Mouse (Mus musculus) retina, postnatal 7 days (tissue): ENCODE data around the gene Tns3.
A peak's percentile ranks its signal among the peaks of the same experiment; 100 is the strongest.

ENCODE experiments used
- DNase-seq: peaks from one replicate; pipeline ENCODE4 v3.0.0-alpha.2; 2012; ENCODE audit warnings: low read depth, low spot score

The Tns3 gene

DNA sequence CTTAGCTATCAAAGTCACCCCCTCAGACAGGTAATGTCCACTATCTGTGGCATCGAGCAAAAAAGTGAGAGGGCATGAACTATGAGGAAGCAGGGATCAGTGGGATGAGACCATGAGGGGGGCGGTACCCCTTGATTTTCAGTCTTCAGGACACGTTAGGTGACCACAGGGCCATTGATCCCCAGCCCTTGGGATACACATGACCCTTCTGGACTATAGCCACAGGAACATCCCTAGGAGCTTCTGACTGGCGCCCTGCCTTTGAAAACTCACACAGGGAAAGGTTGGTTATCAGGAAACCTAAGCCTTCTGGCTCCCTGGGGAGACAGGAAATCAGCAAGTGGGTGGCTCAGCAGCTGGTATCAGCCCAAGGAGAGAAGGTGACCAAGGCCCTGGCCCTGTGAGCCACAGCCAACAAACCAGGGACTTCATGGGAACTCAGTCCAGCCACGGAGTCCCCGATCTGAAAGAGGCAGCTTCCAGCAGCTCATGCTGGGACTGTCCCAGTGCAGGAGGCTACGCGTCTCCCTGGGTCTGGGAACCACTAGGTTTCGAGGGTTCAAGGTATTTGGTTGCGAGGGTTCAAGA lies 12.8 kb downstream of the Tns3 start:
- no peak for DNase-seq

DNA sequence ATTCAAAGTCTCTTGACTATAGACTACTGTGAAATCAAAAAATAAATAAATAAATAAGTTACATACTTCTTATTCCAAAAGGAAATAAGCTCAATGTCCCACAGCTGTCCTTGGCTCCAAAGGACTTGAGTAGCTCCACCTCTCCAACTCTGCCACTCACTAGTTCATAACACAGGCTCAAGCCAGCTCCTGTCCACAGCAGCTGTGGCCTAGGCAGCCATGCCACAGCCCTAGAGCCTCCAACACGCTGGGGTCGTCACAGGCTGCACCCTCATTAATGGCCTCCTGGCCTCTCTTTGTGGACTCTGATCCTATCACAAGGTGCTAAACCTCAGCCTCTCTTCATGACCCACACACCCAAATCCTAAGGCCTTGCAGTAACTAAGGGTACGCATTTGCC lies 18.7 kb downstream of the Tns3 start:
- DNase-seq = no peak

DNA sequence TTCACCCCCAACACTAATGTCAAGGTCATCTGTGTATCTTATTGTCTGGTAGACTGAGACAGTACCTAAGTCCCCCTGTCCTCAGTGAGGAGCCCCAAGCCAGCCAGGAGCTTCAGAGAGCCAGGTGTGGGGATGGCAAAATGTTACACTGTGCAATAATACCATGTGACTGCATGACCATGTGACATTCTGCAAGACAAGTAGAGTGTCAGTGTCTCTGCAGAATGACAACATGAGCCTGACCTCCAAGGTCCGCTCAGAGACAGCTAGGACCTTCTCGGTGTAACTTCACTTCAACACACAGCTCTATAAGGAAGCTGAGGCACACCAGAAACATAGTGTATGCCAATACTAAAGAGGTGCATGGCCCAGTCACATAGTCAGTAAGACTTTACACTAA lies 20.1 kb downstream of the Tns3 start:
- no peak for DNase-seq

DNA sequence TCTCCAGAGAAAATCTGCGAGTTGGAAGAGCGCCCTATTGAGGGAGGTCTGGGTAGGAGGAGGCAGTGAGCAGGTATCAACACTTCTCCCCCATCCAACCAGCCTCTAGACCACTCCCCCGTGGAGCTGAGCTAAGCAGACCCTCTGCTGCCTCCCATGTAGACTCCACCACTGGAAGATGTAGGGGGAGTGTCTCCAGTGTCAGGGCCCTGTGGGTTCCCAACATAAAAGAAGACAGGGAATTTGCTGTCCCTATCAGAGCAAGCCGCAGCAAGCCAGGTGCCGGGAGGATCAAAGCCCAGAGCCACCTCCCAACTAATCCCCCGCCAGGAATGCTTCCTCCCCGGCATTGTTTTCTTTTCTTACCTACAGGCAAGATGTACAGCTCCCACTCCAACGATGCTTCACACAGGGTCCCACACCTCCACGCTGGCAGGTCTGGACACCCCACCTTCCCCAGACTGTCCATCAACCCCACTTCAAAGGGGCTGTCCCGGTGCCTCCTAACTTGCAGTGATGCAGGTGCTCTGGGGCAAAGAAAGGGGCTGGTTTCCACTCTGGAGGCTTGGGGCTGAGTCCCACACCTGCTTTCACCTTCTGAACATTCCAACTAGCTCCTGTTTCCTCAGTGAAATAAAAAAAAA lies 22.6 kb downstream of the Tns3 start:
- DNase-seq = no peak

DNA sequence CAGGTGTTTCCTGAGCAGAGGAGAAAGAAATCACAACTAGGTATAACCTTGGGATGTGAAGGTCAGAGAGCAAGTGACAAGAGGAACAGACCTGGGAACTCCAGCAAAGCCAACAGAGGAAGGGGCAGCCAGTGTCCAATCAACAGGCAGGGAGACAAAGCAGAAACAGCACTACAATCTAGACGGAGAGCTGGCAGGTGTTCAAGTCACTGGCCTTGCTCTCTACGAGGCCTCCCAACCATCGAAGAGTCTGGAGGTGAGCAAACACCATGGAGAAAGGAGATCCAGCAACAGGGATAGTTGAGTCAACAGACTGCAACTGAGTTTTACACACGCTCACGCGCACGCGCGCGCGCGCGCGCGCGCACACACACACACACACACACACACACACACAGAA lies 24.6 kb downstream of the Tns3 start:
- DNase-seq = no peak

DNA sequence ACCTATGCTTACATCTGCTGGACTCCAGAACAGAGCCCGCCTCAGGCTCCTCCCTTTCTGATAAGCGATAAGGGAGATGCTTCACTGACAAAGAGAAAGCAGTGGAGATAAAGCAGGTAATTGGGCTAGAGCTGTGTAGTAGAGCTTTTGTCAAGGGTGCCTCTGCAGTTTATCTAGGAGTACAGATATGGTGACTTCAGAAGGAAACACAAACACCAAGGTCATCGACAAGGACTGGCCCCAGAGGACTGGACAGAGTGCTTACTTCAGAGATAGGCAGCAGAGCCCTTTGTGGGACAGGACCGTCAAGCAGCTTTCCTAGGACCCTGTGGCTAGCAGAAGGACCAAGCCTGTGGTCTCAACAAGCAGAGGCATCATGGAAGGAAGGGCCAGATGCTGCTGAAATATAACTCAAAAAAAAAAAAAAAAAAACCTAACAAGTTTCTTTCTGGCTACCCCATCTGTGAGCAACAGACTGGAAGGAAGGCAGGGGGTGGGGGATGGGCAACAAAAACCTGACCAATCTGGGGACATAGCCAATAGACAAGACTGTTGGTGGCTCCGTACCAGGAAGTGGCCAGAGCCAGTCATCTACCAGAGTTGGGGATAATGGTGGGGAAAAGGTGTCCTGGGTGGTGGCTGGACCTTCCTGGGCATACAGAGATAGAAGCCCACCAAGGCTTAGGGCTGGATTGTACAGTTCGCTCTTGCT lies 25.2 kb downstream of the Tns3 start:
- no peak for DNase-seq

DNA sequence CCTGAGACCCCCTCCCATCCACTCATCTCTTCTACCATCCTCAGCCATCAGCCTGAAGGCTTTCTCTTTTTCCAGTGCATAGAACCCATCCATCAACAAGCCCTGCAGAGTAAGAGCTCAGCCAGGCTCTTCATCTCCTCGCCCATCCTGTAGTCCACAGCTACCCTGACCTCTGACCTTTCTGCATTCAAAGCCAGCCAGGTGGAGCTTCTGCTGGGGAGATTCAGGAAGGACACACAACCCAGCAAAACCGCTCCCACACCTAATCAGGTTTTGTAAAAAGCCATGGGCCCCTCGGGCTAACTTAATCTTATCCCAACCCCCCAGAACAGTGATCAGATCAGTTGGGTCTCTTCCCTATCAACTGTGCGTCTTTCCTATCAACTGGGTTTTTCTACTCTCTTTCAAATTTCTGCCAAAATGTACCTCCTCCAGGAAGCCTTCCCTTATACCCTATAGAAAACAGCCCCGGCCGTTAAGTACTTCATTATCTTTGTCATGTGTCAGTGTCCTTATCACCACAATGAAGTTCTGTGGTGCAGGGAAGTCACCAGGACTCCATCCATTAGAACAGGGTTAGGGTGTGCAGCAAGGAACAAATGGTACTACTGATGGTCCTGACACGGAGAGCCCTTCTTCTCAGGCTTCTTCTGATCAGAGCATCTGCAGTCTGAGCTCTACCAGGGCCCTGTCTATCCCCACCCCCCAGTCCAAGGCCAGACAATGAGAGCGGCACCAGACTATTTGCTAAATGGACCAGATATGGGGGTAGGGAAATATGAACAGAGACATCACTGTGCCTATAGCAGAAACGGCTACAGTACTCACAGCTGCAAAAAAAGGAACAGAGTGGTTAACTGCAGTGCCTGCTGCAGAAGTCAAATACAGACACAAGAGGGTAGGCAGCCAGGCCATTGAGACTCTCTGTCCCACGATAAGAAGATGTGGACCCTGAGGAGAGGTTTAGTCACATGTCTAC lies 26.6 kb downstream of the Tns3 start:
- DNase-seq = no peak

DNA sequence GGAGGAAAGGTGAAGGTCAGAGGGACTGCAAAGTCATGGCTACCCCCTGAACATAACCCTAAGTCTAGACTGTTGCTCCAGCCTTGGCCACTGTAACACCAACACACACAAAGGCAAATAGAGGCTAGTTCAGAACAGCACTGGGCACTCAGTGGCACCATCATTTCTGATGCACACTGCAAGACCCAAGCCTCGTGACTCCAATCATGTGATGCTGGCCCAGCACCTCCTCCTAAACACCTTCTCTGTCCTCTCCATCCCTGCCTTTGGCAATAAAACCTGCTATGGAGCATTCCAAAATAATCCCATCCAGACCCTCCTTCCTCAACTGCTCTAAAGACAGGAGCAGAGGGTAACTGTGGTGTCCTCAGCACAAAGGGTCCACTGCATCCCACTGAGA lies 27.7 kb downstream of the Tns3 start:
- no peak for DNase-seq

DNA sequence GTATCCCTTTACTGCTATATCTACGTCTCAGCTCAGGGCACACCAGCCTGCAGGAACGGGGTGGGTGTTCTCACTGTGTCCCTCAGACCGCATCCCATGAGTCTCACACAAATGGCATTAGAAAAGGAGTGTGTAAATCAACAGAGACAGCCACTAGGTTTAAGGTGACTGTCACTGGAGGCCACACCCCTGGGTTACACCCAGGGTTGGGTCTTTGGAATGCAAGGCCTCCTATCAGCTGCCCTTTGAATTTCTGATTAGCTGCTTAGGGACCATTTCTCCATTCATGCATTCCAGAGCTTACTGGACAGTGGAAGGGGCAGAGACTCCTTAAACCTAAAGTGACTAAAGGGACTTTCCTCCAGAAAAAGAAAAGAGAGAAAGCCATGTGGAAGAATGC lies 28.6 kb downstream of the Tns3 start:
- DNase-seq = no peak

DNA sequence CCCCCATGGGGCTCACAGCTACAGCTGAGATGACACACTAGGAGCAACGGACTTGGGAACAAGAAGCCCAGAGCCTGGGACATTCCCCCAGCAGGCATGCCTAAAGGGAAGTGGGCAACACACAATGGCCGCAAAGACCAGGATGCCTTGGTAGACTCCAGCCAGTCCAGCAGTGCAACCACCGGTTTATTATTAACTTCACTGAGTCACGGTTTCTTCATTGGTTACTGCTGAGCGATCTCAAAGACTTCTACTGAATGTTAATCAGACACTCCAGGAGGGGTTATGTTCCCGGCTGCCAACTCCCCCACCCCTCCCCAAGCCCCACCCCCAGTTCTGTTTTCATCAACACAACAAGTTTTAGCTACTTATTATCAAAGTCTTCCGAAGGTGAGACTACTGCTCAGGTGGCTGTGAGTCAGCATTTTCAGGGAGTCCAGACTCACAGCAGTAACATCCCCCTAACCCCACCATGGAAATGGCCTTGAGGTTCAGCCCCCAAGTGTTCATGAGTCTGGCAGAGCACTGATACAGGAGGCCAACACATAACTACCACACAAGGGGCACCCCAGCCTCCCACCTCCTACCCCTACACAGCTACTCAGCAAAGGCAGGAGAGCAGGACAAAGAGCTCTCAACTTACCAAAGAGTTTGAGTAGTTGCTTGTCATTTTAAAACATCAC lies 29.5 kb downstream of the Tns3 start:
- DNase-seq = no peak

DNA sequence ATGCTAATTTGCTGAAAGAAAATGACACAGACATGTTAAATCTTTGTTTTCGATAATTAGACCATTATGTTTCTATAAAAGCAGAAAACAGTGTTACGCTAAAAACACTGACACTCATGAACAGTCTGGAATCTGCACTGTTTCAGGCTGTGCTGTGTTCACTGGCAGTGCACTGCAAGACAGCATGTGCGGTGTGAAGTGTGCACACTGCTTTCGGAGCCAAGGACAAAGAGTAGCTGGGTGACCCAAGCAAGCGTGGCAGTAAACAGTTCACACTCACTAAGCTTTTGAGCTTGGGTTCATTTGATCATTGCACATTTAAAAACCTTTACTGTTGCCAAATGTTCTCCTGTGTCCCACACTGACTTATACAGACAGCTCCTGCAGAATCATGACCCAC lies 32.2 kb downstream of the Tns3 start:
- DNase-seq = no peak

DNA sequence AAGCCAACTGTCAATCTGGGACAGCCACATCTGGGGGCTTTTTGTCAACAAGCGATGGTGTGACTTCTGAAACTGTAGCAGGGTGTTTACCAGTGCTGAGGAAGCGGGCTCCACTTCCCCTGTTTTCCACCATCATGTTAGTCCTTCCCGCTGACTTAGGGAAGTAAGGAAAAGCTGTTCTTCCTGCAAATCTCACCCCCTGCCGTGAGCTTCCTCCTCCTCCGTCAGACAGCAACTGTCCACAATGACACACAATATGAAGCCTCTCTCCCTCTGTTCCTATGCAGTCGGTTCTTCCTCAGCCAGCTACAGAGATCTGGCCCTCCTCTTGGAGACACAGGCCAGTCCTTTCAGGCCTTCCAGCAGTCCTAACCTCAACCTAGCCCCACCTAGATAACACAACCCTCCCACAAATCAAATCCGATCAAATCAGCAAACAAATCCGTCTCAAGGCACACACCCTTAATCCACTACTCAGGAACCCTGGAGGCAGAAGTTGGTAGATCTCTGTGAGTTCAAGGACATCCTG lies 34.4 kb downstream of the Tns3 start:
- no peak for DNase-seq

DNA sequence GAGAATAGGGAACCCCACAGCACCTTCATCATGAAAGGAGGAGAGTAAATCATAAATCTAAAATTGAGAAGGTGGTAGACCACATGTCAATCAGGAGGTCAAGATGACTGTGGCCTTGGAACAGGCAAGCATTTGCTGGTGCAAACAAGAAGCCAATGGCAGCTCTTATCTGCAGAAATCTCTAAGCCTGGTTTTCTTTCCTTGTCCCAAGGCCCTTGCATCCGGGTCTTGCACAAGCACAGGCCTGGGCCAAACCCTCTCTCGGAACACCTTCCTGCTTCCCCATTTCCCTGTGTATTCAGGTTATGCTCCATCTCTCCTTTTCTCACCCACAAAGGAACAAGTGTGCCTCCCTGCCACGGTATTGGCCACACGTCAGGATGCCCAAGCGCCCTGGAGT lies 35.0 kb downstream of the Tns3 start:
- DNase-seq = no peak

DNA sequence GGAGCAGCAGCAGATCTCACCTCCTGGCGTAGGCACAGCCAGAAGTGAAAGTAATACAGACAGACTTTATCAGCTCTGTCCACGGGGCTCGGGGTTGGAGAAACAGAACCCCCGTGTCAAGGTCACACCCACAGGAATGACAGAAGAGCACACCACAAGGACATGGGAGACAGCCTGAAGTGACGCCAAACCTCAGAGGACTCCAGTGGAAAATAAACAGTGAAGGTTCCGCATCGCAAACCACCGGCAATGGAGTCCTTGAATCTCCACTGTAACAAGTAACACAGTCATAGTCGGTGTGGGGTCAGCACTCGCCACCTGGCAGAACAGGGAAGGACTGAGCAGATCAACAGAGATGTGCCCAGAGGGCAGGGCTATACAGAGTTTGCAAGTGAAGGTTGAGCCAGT lies 35.5 kb downstream of the Tns3 start:
- no peak for DNase-seq

DNA sequence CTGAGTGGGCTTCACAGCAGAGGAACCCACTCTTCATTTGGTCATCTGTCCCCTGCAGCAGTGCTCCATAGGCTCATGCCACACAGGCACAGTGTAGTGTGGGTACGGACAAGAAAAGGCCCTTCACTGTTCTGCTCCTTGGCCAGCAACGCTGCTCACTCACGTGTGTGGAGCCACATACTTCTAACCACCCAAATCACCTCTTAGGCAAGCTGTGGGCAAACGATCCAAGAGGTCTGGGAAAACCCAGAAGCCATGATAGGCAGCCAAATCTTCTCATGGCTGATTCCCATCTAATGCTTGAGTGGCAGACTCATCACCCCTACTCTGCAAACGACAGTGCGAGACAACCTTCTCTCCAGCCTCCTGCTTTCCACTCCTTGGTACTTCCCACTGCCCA lies 37.2 kb downstream of the Tns3 start:
- no peak for DNase-seq

DNA sequence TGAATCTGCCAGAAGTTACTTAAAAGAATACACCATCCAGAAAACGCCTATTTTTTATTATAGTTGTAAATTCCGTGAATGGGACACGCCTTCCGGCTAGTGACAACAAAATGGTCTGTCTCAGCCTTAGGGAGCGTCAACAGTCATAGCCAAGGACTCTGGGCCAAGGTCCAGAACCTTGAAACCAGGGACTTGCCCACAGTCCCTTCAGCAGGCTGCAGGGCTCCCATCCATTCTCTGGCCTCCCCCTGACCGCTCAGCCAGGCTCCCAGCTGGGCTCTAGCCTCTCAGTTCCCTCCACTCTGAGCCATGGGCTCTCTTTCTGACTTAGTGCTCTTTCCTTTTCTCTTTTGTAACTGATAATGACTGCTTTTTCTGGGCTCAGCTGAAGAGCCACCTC lies 37.6 kb downstream of the Tns3 start:
- DNase-seq = no peak

DNA sequence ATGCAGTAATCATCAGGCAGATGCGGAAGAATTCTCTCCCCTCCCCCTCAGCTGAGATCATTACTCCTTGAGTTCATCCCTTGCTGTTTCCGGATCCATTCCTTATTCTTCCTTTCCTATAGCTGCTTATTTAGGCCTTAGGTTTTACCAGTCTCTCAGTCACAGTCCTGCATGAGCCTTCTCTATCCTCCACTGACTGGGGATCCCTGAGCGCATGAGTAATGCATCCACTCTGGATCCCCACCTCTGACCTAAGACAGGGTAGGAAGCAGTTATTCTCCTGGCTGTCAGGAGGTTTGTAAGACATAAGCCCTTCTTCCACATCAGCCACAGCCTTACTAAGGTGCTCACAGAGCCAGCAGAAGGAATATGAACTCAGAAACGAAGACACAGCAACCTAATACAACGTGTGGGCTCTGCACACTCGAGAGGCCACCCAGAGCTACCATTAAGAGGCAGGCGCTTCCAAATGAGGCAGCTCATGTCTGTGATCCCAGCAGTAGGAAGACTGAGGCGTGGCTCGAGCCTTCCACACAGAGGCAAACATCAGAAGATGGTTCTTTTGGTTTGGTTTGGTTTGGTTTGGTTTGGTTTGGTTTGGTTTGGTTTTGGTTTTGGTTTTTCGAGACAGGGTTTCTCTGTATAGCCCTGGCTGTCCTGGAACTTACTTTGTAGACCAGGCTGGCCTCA lies 38.3 kb downstream of the Tns3 start:
- no peak for DNase-seq

DNA sequence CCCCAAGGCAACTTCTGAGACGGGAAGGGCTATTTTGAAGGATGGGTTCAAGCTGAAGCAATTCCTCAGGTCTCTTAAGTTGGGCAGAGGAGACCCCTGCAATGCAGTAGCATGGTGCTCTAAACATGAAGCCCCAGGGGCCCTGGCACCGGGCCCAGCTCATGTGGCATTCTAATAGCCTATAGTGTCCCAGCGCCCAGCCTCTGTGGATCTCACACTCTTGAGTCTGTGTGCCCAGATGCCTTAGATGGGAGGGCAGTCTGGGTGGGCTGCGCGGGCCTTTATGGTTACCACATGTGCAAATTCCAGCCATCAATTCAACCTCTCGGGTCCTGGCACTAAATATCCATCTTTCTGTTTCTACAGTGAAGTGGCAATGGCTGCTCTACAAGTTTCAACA lies 38.9 kb downstream of the Tns3 start:
- no peak for DNase-seq

DNA sequence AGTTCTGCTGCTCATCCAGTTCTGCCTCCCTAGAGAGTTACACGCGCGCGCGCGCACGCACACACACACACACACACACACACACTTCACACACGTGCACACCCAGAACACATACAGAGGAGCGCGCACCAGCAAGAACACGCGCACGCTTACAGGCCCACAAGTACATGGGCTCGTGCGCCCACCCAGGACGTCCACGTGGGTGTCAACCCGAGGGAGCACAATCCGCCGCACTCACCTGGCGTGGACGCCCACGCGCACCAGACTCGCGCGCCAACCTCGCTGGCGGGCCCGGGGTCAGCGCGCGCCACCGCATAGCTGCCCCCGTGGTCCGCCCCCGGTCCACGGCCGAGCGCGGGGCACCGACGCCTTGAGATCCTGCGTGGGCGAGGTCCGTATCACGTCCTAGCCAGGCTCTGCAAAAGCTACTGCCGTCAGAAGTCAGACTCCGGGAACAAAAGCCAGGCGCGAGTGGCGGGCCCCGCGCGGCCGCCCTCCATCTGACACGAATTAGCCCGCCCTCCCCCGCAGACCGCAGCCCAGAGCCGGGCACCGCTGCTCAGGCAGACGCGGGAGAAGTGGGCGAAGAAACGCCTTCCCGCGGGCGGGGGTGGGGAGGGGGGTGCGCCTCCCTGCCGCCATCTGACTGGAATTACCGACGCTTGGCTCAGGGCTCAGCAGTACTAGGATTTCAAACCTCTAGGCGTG lies 40.0 kb downstream of the Tns3 start:
- peak; percentile 46 for DNase-seq

DNA sequence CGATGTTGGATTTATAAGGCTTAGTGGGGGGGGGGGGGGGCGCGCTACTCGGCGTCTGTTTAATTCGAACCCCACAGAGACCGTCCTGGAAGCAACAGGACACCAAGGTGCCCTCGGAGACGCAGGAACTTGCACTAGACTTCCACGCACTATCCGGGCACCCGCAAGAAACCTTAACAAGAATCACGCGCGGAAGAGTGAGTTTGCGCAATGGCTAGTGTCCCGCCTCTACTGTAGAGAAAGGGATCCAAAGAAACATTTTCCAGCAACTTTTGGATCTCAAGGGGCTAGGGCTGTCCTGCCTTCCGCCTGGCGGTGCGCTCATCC lies 40.5 kb downstream of the Tns3 start:
- no peak for DNase-seq
